Mouse (Mus musculus) heart, adult 2 months (tissue): Measurements from ENCODE around the gene Meig1. TPM values are rescaled to one million over a fixed set of nuclear protein-coding genes. Genes with fewer than 3 reads are reported as not detected.

Source experiments
- DNase-seq, 2 experiments: peaks; one replicate each; pipeline ENCODE4 v3.0.0; 2021
- H3K27ac ChIP-seq: fragments of 200-600 bp; 2 replicates; pipeline ENCODE4 v1.8.1; 2022
- H3K27me3 ChIP-seq: fragments of 200-500 bp; 2 replicates; pipeline ENCODE4 v1.6.1; 2012; ENCODE audit warnings: mild to moderate bottlenecking, low read length, inconsistent platforms, mixed read lengths; ENCODE audit not compliant: control insufficient read depth, insufficient read depth
- H3K36me3 ChIP-seq: fragments of 200-500 bp; 2 replicates; pipeline ENCODE4 v1.6.1; 2012; ENCODE audit warnings: low read length, inconsistent platforms; ENCODE audit not compliant: control insufficient read depth, insufficient read depth
- H3K4me1 ChIP-seq: fragments of 200-500 bp; 2 replicates; pipeline ENCODE4 v1.6.1; 2011; ENCODE audit warnings: low read length; ENCODE audit not compliant: control insufficient read depth, insufficient read depth
- H3K4me3 ChIP-seq: fragments of 200-600 bp; 2 replicates; pipeline ENCODE4 v1.8.1; 2022
- H3K79me2 ChIP-seq: fragments of 200-500 bp; replicated peaks from 2 replicates; pipeline ENCODE4 v1.6.1; 2012; ENCODE audit warnings: mild to moderate bottlenecking, inconsistent platforms, low read length, moderate library complexity, mixed read lengths; ENCODE audit not compliant: control insufficient read depth, insufficient read depth
- H3K9ac ChIP-seq: fragments of 200-500 bp; 2 replicates; pipeline ENCODE4 v1.6.1; 2012; ENCODE audit warnings: low read depth, mild to moderate bottlenecking, control low read depth, inconsistent platforms, low read length, mixed read lengths
- CTCF ChIP-seq: fragments of 200-600 bp; IDR thresholded peaks from 2 replicates; pipeline ENCODE4 v1.8.1; 2022; ENCODE audit warnings: antibody characterized with exemption, mild to moderate bottlenecking, moderate library complexity
- EP300 ChIP-seq: fragments of 200-500 bp; IDR thresholded peaks from 2 replicates; pipeline ENCODE4 v1.6.1; 2011; ENCODE audit warnings: low read depth, low read length, control low read depth; ENCODE audit not compliant: insufficient read depth
- POLR2A ChIP-seq: fragments of 200-500 bp; IDR thresholded peaks from 2 replicates; pipeline ENCODE4 v1.6.1; 2011; ENCODE audit warnings: mild to moderate bottlenecking, low read depth, low read length, control low read depth; ENCODE audit not compliant: insufficient read depth
- WGBS: fragments of 180-500 bp; shearing (Covaris S2); methylation state at CpG from one replicate; pipeline ENCODE4 v1.1.7; 2018; 5-methylcytosine and 5-hydroxymethylcytosine counted together
- intact Hi-C: fragments of 180-260 bp; cut with DNase I; formaldehyde crosslinking; loops from one replicate; pipeline ENCODE4 v1.15.1; 2025
- polyA plus RNA-seq: library from polyadenylated mRNA; depleted of rRNA; stranded (reverse); fragments of >200 nt; gene quantifications from 2 replicates; pipeline ENCODE4 v1.2.3, GENCODE M21; 2012; rRNA removed
- total RNA-seq, 2 experiments: library from RNA; stranded (reverse); gene quantifications; 2 replicates each; pipeline ENCODE4 v1.2.3; 2021

The Meig1 gene
- total and polyA plus RNA-seq, 3 experiments = 1.8 to 2.4 (median 1.9) TPM

DNA sequence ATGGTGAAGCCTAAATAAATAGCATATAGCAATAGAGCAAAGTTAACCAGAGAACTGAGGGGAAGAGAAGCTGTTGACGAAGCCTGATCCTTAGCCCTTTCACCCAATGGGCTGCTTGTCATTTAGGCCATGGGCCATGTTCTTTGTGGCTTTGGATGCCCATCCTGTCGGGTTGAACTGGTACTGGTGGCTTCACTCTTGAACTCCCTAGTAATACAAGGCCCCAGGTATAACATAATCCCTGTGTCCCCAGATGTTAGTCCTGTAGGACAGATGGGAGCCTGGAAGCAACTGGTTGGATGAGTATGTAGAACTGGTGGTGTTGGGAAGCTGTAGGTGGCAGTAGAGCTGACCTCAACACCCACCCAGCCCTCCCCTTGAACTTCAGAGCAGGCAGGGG lies 30.5 kb downstream of the Meig1 start:
- WGBS = 53% methylated on average over 2 of the region's 2 CpGs
- intact Hi-C loops = no loop called here
- H3K9ac ChIP-seq = no peak overlapping the region

DNA sequence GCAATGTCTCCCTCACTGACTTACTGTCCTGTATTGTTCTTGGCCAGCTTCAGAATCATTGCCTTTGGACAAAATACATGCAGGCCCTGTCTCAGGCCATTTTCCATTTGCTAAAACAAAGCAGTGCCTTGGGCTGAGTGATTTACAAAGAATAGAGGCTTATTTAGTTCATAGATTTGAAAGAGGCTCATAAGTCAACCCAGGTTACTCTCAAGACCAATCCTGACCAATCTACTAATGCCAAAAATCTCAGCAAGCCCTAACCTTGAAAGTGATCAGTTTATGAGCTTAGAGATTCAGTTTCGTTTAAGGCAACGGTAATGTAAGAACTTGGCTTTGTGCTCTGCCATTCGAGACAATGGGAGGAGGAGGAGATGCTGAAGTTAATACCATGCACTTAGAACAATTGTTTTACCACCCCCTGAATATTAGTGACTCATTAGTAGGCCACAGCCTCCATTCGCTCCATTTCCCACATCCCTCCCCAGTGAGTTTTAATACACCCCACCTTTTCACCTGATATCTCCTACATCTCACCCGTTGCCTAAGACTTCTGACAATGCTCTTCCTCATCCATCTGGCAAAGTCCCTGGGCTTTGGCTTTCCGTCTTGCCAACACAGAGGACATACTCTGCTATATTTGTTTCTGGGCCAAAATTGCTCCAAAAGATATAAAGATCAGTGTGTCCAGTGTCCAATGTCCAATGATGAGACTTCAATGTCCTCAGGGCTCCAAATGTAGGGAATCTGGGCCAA lies 35.2 kb downstream of the Meig1 start:
- Histone ChIP-seq H3K79me2 (no peaks in the 10 kb centered on the region), H3K27me3 (peaks cover 2% of the 10 kb centered on the region; the same call in 1 of the 2 replicates), H3K9ac (no peak overlapping the region), H3K27ac (no peak overlapping the region), H3K36me3 (no peaks in the 10 kb centered on the region), H3K4me1 (no peaks in the 10 kb centered on the region), H3K4me3 (no peak overlapping the region)
- no peak for TF ChIP-seq POLR2A
- TF ChIP-seq CTCF = no peak
- no peak for TF ChIP-seq EP300
- DNase-seq = no peak
- intact Hi-C loops = no loop called here
- WGBS = 77% methylated on average over 6 of the region's 6 CpGs

More for the DNA sequence above, 30.5 kb downstream of the Meig1 start:
- Histone ChIP-seq H3K4me1 (no peaks in the 10 kb centered on the region), H3K4me3 (no peak overlapping the region), H3K79me2 (no peaks in the 10 kb centered on the region), H3K27ac (no peak overlapping the region), H3K27me3 (no peaks in the 10 kb centered on the region), H3K36me3 (no peaks in the 10 kb centered on the region)
- no peak for TF ChIP-seq EP300
- no peak for TF ChIP-seq POLR2A
- no peak for TF ChIP-seq CTCF
- no peak for DNase-seq

DNA sequence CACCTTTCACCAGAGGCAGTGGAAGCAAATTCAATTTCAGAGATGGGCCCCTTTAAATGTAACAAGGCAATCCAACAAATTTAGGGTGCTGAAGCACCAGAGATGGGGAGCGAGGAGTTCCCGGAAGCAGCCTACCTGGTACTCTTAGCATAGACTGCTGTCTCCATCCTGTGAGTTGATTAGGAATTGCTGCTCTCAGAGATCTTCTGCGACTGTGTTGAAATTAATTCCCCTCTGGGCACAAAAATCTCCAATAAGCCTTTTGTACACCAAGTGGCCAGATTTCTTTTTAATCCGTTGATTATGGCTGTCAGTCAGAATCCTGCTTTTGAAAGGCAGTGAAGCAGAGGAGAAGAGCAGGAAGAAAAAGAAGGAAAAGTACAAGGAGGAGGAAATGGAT lies 57.3 kb downstream of the Meig1 start:
- intact Hi-C loops = no loop called here
- Histone ChIP-seq H3K27me3 (no peaks in the 10 kb centered on the region), H3K27ac (no peak overlapping the region), H3K79me2 (no peaks in the 10 kb centered on the region), H3K9ac (no peak overlapping the region), H3K36me3 (no peaks in the 10 kb centered on the region), H3K4me1 (no peaks in the 10 kb centered on the region), H3K4me3 (no peak overlapping the region)
- WGBS = 68% methylated on average over 4 of the region's 4 CpGs
- no peak for DNase-seq
- TF ChIP-seq EP300 (no peak), POLR2A (no peak), CTCF (no peak)

DNA sequence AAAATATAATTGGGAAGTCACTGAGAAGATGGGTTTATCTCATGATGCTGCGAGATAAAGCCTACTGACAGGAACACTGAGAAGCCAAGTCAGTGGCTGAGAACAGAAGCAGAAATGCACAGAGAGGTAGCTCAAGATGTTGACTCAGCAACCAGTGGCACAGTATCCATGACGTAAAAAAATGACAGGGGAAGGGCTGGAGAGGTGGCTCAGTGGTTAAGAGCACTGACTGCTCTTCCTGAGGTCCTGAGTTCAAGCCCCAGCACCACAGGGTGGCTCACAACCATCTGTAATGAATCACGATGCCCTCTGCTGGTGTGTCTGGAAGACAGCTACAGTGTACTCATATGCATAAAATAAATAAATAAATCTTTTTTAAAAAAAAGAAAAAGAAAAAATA lies 61.4 kb downstream of the Meig1 start:
- intact Hi-C loops = no loop called here
- no peak overlapping the region for H3K9ac ChIP-seq
- TF ChIP-seq EP300 (no peak), CTCF (no peak), POLR2A (no peak)
- H3K79me2 ChIP-seq = no peaks in the 10 kb centered on the region
- no peak for DNase-seq
- no peak overlapping the region for H3K4me3 ChIP-seq
- 74% methylated on average over 3 of the region's 3 CpGs for WGBS
- no peaks in the 10 kb centered on the region for H3K27me3 ChIP-seq
- H3K4me1 ChIP-seq = no peaks in the 10 kb centered on the region
- H3K36me3 ChIP-seq = no peaks in the 10 kb centered on the region
- H3K27ac ChIP-seq = no peak overlapping the region

Other genes with a start within 250 kb of the Meig1 start
- 10 to 100 TPM in 1 of 2 experiments, 1 to 10 TPM in 1; 7.8 to 10.4 TPM for gene Nmt2, start 138.4 kb downstream of the Meig1 start, total RNA-seq
- 3.7 and 5.6 TPM in 2 replicates for gene Nmt2, start 138.4 kb downstream of the Meig1 start, polyA plus RNA-seq
- gene Rpp38, start 90.0 kb downstream of the Meig1 start, total RNA-seq = 1 to 10 TPM; 4.3 to 5.8 TPM
- 2.8 and 5.4 TPM in 2 replicates for gene Rpp38, start 90.0 kb downstream of the Meig1 start, polyA plus RNA-seq
- 1 to 10 TPM; 1.1 to 1.7 TPM for gene Acbd7, start 86.5 kb downstream of the Meig1 start, total RNA-seq
- gene Acbd7, start 86.5 kb downstream of the Meig1 start, polyA plus RNA-seq = not detected in 2 replicates
- not detected for gene Olah, start 25.4 kb downstream of the Meig1 start, total RNA-seq
- not detected in 2 replicates for gene Olah, start 25.4 kb downstream of the Meig1 start, polyA plus RNA-seq
- gene Dclre1c, start 1.5 kb upstream of the Meig1 start, total RNA-seq = 1 to 10 TPM; 2.1 to 2.7 TPM
- 2.1 and 5.1 TPM in 2 replicates for gene Dclre1c, start 1.5 kb upstream of the Meig1 start, polyA plus RNA-seq
- gene Suv39h2, start 52.4 kb upstream of the Meig1 start, total RNA-seq = under 1 TPM; 0.50 to 0.96 TPM
- 0.23 and 0.73 TPM in 2 replicates for gene Suv39h2, start 52.4 kb upstream of the Meig1 start, polyA plus RNA-seq
- gene Gm45902, start 90.1 kb upstream of the Meig1 start, total RNA-seq = 1 to 10 TPM in 1 of 2 experiments, under 1 TPM in 1; 0.91 to 1.0 TPM
- 0.61 and 1.2 TPM in 2 replicates for gene Gm45902, start 90.1 kb upstream of the Meig1 start, polyA plus RNA-seq
- gene Hspa14, start 90.2 kb upstream of the Meig1 start, total RNA-seq = 10 to 100 TPM; 21.5 to 22.7 TPM
- gene Hspa14, start 90.2 kb upstream of the Meig1 start, polyA plus RNA-seq = 16.9 and 21.5 TPM in 2 replicates
- gene Cdnf, start 90.4 kb upstream of the Meig1 start, total RNA-seq = 10 to 100 TPM; 22.1 to 30.8 TPM
- gene Cdnf, start 90.4 kb upstream of the Meig1 start, polyA plus RNA-seq = 7.0 and 15.3 TPM in 2 replicates
- 10 to 100 TPM in 1 of 2 experiments, 1 to 10 TPM in 1; 5.5 to 10.1 TPM for gene Fam107b, start 147.8 kb upstream of the Meig1 start, total RNA-seq
- gene Fam107b, start 147.8 kb upstream of the Meig1 start, polyA plus RNA-seq = 3.2 and 4.7 TPM in 2 replicates